13 mouse cellular contexts compared by ENCODE assay signal in the genomic region with DNA sequence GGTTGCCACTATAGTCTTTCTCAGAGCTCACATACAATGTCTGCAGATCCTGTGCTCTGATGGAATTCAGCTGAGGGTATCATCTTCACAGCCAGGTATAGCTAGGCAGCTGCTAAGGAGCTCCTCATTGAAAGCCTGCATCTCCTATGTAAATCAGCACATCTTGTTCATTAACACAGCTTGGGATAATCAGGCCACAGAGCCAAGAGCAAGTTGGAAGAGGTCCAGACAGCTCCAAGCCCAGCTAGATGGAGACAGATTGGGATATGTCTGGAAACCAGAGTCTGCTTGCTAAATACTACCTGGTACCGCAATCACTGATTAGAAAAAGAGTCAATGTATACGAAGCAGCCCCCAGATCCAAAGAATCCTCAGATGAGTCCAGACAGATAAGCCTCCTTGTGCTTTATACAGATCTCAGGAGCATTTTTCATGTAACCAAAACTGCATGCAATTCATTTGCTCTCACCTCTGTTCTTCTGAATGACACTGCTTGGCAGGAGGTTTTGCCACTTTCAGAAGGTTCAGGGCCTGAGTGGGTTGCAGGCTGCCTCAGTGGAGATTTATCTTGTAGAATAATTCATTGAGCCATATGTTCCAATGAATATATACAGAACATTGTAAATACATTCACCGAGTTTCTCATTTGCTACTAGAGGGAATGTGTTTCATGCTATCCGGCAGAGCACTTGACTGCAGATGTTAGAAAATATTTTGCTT.
A peak's percentile ranks its signal among the peaks of the same experiment; 100 is the strongest.
DNase-seq lines count a peak whose midpoint lies in the region; ATAC-seq lines count a peak whose summit lies in the region.
"Had no signal": no experiment of that assay in that cellular context is flagged by ENCODE, and none has a peak within 500 bp of the region (broad histone marks: within the 10 kb centered on the region; RNA-seq: fewer than 3 reads in every experiment).

No protein-coding gene starts in this region.

- H3K27ac ChIP-seq in forebrain, embryonic 15.5 days (replicated peaks): peak overlapping the region; percentile 64
- H3K27ac ChIP-seq: heart, adult 2 months; liver, embryonic 15.5 days; midbrain, embryonic 15.5 days; stomach, embryonic 15.5 days had no signal

- no peaks in the 10 kb centered on the region for H3K27me3 ChIP-seq in forebrain, embryonic 15.5 days
- H3K27me3 ChIP-seq: CH12.LX; liver, embryonic 15.5 days; midbrain, embryonic 15.5 days; stomach, embryonic 15.5 days had no signal

- no peak overlapping the region for H3K4me3 ChIP-seq in forebrain, embryonic 15.5 days
- H3K4me3 ChIP-seq: heart, adult 2 months; liver, embryonic 15.5 days; midbrain, embryonic 15.5 days; stomach, embryonic 15.5 days had no signal

- peaks cover 15% of the 10 kb centered on the region for H3K4me1 ChIP-seq in forebrain, embryonic 15.5 days
- H3K4me1 ChIP-seq: liver, embryonic 15.5 days; midbrain, embryonic 15.5 days; stomach, embryonic 15.5 days had no signal

- H3K4me2 ChIP-seq in forebrain, embryonic 15.5 days (replicated peaks): no peak overlapping the region
- H3K4me2 ChIP-seq: liver, embryonic 15.5 days; midbrain, embryonic 15.5 days; stomach, embryonic 15.5 days had no signal

- WGBS in forebrain, embryonic 15.5 days: 59% methylated on average over 4 of the region's 4 CpGs

- no peak overlapping the region for H3K9ac ChIP-seq in forebrain, embryonic 15.5 days (replicated peaks)
- H3K9ac ChIP-seq: liver, embryonic 15.5 days; midbrain, embryonic 15.5 days; stomach, embryonic 15.5 days had no signal

- peak; percentile 6 for DNase-seq in retina, adult 2 months (ENCODE audit: low read depth, low spot score)
- DNase-seq in retina, embryonic 14.5 days (ENCODE audit: low spot score): no peak
- DNase-seq in layer of hippocampus, postnatal 36 days: peak; percentile 50 to 52
- no peak for DNase-seq in testis, postnatal 14 days (ENCODE audit: low spot score)
- no peak for DNase-seq in urinary bladder, adult 18-20 months (ENCODE audit: low spot score in 2 of 2)
- no peak for DNase-seq in kidney, postnatal 14 days
- DNase-seq: heart, adult 2 months had no signal

- H3K36me3 ChIP-seq in forebrain, embryonic 15.5 days: no peaks in the 10 kb centered on the region
- H3K36me3 ChIP-seq: liver, embryonic 15.5 days; midbrain, embryonic 15.5 days; stomach, embryonic 15.5 days had no signal

- H3K9me3 ChIP-seq in forebrain, embryonic 15.5 days: no peaks in the 10 kb centered on the region
- H3K9me3 ChIP-seq: liver, embryonic 15.5 days; midbrain, embryonic 15.5 days; stomach, embryonic 15.5 days had no signal

- peak; percentile 94 for ATAC-seq in forebrain, embryonic 15.5 days (replicated peaks)
- ATAC-seq: inflammation-experienced regulatory T-cells, adult 6 months; midbrain, embryonic 15.5 days had no signal

Comparison
In these comparisons a context has a peak if more than half of its experiments do, and no peak if none do; other contexts are left out.
1. DNase-seq: peak in retina, adult 2 months (single experiment) and layer of hippocampus, postnatal 36 days (2 of 2); none in retina, embryonic 14.5 days (single experiment), testis, postnatal 14 days (single experiment), urinary bladder, adult 18-20 months (0 of 2) and kidney, postnatal 14 days (single experiment).